Mouse (Mus musculus): ENCODE data around the gene Usp1. TPM values are rescaled to one million over a fixed set of nuclear protein-coding genes. Genes with fewer than 3 reads are reported as not detected.
A peak's percentile ranks its signal among the peaks of the same experiment; 100 is the strongest.
"Not testable (repeated sequence)": the region's sequence is repeated elsewhere in the genome, so short reads cannot be mapped to it uniquely, and the experiment has no call there.

Gene Usp1
- polyA plus RNA-seq, 1 experiment from 2014 or later, result 54.4 TPM

DNA sequence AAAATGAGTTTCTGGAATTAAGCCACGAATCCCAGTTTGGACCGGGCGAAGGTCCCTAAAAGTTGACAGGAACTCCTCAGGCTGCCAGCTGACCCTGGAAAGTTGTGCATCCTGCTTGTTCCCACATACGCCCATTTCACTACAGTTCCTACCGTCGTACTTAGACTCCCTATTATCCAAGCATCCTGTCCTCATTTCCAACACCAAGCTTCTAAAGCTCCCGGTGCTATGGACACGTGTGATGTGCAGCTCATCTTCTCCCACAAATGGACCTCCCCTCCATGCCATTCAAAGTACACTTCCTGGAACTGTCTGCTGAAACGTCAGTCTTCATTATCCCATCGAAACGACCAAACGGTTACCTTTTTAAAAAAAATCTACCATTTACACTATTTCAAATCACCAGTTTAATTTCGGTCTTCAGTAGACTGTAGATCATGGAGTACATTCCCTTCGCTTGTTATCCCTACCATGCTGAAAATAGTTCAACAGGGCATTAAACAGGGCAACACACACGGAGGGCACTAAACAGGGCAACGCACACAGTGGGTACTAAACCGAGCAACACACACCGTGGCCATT, 1.5 kb upstream of the Usp1 start:
- 9% methylated on average over 18 of the region's 18 CpGs for WGBS
- H3K9me3 ChIP-seq (ENCODE audit: control insufficient read depth, low read length), result no peaks in the 10 kb centered on the region
- peak overlapping the region; percentile 97 to 98 for H3K27ac ChIP-seq (replicated peaks in 1 of 2; ENCODE audit: control insufficient read depth in 1 of 2, insufficient read depth in 1 of 2, low read depth in 2 of 2, low read length in 2 of 2)
- H3K27me3 ChIP-seq (ENCODE audit: control insufficient read depth, insufficient read depth, low read length), result no peaks in the 10 kb centered on the region
- H3K4me1 ChIP-seq (ENCODE audit: control insufficient read depth in 2 of 2, insufficient read depth in 2 of 2, low read length in 2 of 2), result peaks cover 5 to 14% of the 10 kb centered on the region in 2 experiments
- no peak for ATAC-seq (ENCODE audit: insufficient number of reproducible peaks, insufficient read depth, low FRiP score, low read depth)
- peak overlapping the region; percentile 87 for H3K9ac ChIP-seq (ENCODE audit: low read length)
- H3K4me3 ChIP-seq (ENCODE audit: control insufficient read depth in 1 of 2, insufficient read depth in 1 of 2, low read depth in 1 of 2, low read length in 2 of 2), result peak overlapping the region; percentile 76 to 92
- H3K36me3 ChIP-seq (ENCODE audit: control insufficient read depth, insufficient read depth, low read length), result no peaks in the 10 kb centered on the region
- peak overlapping the region; percentile 83 for H3K4me2 ChIP-seq (ENCODE audit: low read length)

GRCm38 (mm10) chr4:98922643-98923567, 705 bp upstream of the Usp1 start:
- H3K4me1 ChIP-seq (ENCODE audit: control insufficient read depth in 2 of 2, insufficient read depth in 2 of 2, low read length in 2 of 2), result peaks cover 5 to 14% of the 10 kb centered on the region in 2 experiments
- peak overlapping the region; percentile 76 to 92 for H3K4me3 ChIP-seq (ENCODE audit: control insufficient read depth in 1 of 2, insufficient read depth in 1 of 2, low read depth in 1 of 2, low read length in 2 of 2)
- no peaks in the 10 kb centered on the region for H3K9me3 ChIP-seq (ENCODE audit: control insufficient read depth, low read length)
- H3K4me2 ChIP-seq (ENCODE audit: low read length), result peak overlapping the region; percentile 83
- no peaks in the 10 kb centered on the region for H3K27me3 ChIP-seq (ENCODE audit: control insufficient read depth, insufficient read depth, low read length)
- H3K27ac ChIP-seq (replicated peaks in 1 of 2; ENCODE audit: control insufficient read depth in 1 of 2, insufficient read depth in 1 of 2, low read depth in 2 of 2, low read length in 2 of 2), result peak overlapping the region; percentile 98 to 100
- under 1% methylated on average over 53 of the region's 53 CpGs for WGBS
- H3K9ac ChIP-seq (ENCODE audit: low read length), result peak overlapping the region; percentile 94
- no peaks in the 10 kb centered on the region; the same call in 1 of the 2 replicates for H3K36me3 ChIP-seq (ENCODE audit: control insufficient read depth, insufficient read depth, low read length)
- peak; percentile 96 for ATAC-seq (ENCODE audit: insufficient number of reproducible peaks, insufficient read depth, low FRiP score, low read depth)

DNA sequence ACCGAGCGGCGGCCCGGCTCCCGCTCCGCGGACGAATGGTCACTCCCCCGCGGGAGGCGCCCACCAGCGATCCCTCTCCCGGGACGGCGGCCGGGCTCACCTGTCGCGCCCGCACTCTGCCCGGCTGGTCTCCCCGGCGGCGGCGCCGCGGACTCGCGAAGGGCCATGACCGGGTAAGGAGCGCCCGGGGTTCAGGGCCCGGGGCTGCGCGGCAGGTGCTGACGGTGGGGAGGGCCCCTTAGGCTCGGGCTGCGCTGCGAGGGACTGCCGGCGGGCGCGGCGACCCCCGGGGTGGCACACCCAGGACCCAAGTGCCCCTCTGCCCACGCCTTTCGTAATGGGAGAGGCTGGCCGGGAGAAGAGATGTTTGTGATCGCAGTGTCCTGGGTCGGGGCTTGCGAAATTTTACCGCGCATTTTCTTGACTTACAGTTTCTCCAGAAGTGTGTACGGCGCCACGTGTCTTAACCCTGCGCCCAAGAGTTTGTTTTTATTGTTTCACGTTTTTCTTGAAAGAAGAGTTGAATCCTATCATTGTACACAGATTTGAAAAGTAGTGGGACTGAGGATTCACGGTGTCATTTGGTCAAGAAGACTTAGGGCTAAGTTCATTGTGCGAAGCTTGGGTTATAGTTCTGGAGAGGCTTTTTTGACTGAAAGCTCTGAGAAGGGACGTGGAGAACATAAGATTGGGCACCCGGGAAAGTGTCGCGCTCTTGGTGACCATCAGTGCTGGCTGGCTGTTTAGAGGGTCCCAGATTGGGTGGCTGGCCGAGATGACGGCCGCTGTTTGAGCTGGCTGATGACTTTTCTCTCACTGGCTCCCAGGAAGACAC, 678 bp downstream of the Usp1 start:
- Histone ChIP-seq H3K27ac (replicated peaks in 1 of 2; ENCODE audit: control insufficient read depth in 1 of 2, insufficient read depth in 1 of 2, low read depth in 2 of 2, low read length in 2 of 2) (peak overlapping the region; percentile 98 to 100), H3K9me3 (ENCODE audit: control insufficient read depth, low read length) (no peaks in the 10 kb centered on the region), H3K36me3 (ENCODE audit: control insufficient read depth, insufficient read depth, low read length) (peaks cover 9% of the 10 kb centered on the region), H3K27me3 (ENCODE audit: control insufficient read depth, insufficient read depth, low read length) (no peaks in the 10 kb centered on the region), H3K4me1 (ENCODE audit: control insufficient read depth in 2 of 2, insufficient read depth in 2 of 2, low read length in 2 of 2) (peaks cover 5 to 14% of the 10 kb centered on the region in 2 experiments), H3K9ac (ENCODE audit: low read length) (peak overlapping the region; percentile 94), H3K4me3 (ENCODE audit: control insufficient read depth in 1 of 2, insufficient read depth in 1 of 2, low read depth in 1 of 2, low read length in 2 of 2) (peak overlapping the region; percentile 76 to 92), H3K4me2 (ENCODE audit: low read length) (peak overlapping the region; percentile 83)
- WGBS, result under 1% methylated on average over 55 of the region's 66 CpGs
- ATAC-seq (ENCODE audit: insufficient number of reproducible peaks, insufficient read depth, low FRiP score, low read depth), result peak; percentile 6; the same call in 1 of the 2 replicates

DNA sequence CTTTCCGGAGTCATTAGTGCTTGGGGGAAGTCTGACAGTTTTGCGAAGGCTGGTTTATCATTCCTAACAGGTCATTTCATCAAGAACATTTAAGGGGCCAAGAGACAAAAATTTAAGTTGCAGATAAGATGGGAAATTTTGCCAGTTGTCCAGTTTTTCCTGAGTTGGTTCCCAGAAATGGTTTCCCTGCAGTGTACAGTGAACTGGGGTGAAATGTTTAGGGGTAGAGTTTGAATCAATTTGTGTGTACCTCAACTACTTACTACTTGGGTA, 1.2 kb downstream of the Usp1 start:
- peaks cover 10% of the 10 kb centered on the region for H3K36me3 ChIP-seq (ENCODE audit: control insufficient read depth, insufficient read depth, low read length)
- H3K4me2 ChIP-seq (ENCODE audit: low read length), result peak overlapping the region; percentile 83
- H3K4me1 ChIP-seq (ENCODE audit: control insufficient read depth in 2 of 2, insufficient read depth in 2 of 2, low read length in 2 of 2), result peaks cover 5 to 14% of the 10 kb centered on the region in 2 experiments
- H3K27ac ChIP-seq (replicated peaks in 1 of 2; ENCODE audit: control insufficient read depth in 1 of 2, insufficient read depth in 1 of 2, low read depth in 2 of 2, low read length in 2 of 2), result peak overlapping the region in 1 of 2 experiments; percentile 100; a peak in 1 of 4 replicates
- no peaks in the 10 kb centered on the region for H3K27me3 ChIP-seq (ENCODE audit: control insufficient read depth, insufficient read depth, low read length)
- no peaks in the 10 kb centered on the region for H3K9me3 ChIP-seq (ENCODE audit: control insufficient read depth, low read length)
- peak overlapping the region; percentile 76 to 92 for H3K4me3 ChIP-seq (ENCODE audit: control insufficient read depth in 1 of 2, insufficient read depth in 1 of 2, low read depth in 1 of 2, low read length in 2 of 2)
- 0% methylated on average over 2 of the region's 2 CpGs for WGBS
- ATAC-seq (ENCODE audit: insufficient number of reproducible peaks, insufficient read depth, low FRiP score, low read depth), result no peak
- peak overlapping the region; percentile 94 for H3K9ac ChIP-seq (ENCODE audit: low read length)

DNA sequence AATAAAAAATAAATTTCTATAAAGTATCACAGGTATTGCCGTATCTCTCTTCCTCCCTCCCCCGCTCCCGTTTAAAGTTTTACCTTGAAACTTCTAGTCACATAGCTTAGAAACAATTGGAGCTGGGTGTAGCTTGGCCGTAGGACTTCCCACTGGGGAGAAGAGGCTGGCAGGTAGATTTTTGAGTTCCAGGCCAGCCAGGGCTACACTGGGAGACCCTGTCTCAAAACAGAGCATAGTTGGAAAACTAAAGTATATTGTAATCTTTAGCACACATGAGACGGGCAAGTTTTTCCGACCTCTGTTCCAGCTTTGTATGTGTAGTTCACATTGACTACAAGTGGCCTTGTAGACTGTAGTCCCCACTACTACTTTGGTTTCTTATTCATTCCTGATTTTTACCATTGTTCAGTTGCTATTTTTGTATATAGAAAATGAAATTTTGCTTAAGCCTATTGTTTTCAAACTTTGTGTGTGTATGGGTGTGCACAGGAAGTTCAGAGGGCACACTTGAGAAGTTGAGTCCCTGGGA, 1.7 kb downstream of the Usp1 start:
- H3K9me3 ChIP-seq (ENCODE audit: control insufficient read depth, low read length), result no peaks in the 10 kb centered on the region
- H3K27me3 ChIP-seq (ENCODE audit: control insufficient read depth, insufficient read depth, low read length), result no peaks in the 10 kb centered on the region
- H3K4me2 ChIP-seq (ENCODE audit: low read length), result peak overlapping the region; percentile 83
- peaks cover 5 to 14% of the 10 kb centered on the region in 2 experiments for H3K4me1 ChIP-seq (ENCODE audit: control insufficient read depth in 2 of 2, insufficient read depth in 2 of 2, low read length in 2 of 2)
- H3K36me3 ChIP-seq (ENCODE audit: control insufficient read depth, insufficient read depth, low read length), result peaks cover 15% of the 10 kb centered on the region
- H3K27ac ChIP-seq (replicated peaks in 1 of 2; ENCODE audit: control insufficient read depth in 1 of 2, insufficient read depth in 1 of 2, low read depth in 2 of 2, low read length in 2 of 2), result no peak overlapping the region
- H3K9ac ChIP-seq (ENCODE audit: low read length), result peak overlapping the region; percentile 94
- ATAC-seq (ENCODE audit: insufficient number of reproducible peaks, insufficient read depth, low FRiP score, low read depth), result no peak
- 20% methylated on average over 6 of the region's 6 CpGs for WGBS
- H3K4me3 ChIP-seq (ENCODE audit: control insufficient read depth in 1 of 2, insufficient read depth in 1 of 2, low read depth in 1 of 2, low read length in 2 of 2), result peak overlapping the region; percentile 34 to 92

DNA sequence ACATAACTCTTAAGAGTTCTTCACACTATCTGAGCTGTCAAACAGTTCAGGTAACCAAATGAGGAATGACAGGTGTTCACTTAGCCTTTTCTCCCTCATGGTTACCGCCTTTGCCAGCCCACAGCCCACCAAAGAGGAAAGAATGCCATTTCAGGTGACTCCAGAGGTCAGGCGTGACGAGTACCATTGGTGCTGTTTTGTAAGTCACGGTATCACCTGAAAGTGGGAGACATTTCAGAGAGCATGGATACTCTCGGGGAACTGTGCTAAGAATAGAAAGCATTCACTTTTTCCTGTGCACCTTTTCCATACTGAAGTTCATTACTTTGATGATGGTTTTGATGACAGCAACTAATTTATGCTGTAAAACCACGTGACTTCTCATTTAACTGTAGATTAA, 12.4 kb downstream of the Usp1 start:
- no peak overlapping the region for H3K4me3 ChIP-seq (ENCODE audit: control insufficient read depth in 1 of 2, insufficient read depth in 1 of 2, low read depth in 1 of 2, low read length in 2 of 2)
- no peak overlapping the region for H3K4me2 ChIP-seq (ENCODE audit: low read length)
- no peak overlapping the region for H3K9ac ChIP-seq (ENCODE audit: low read length)
- no peaks in the 10 kb centered on the region for H3K27me3 ChIP-seq (ENCODE audit: control insufficient read depth, insufficient read depth, low read length)
- peaks cover 80% of the 10 kb centered on the region for H3K36me3 ChIP-seq (ENCODE audit: control insufficient read depth, insufficient read depth, low read length)
- 62% methylated on average over 6 of the region's 6 CpGs for WGBS
- no peaks in the 10 kb centered on the region for H3K4me1 ChIP-seq (ENCODE audit: control insufficient read depth in 2 of 2, insufficient read depth in 2 of 2, low read length in 2 of 2)
- ATAC-seq (ENCODE audit: insufficient number of reproducible peaks, insufficient read depth, low FRiP score, low read depth), result no peak
- no peak overlapping the region for H3K27ac ChIP-seq (replicated peaks in 1 of 2; ENCODE audit: control insufficient read depth in 1 of 2, insufficient read depth in 1 of 2, low read depth in 2 of 2, low read length in 2 of 2)
- H3K9me3 ChIP-seq (ENCODE audit: control insufficient read depth, low read length), result no peaks in the 10 kb centered on the region

DNA sequence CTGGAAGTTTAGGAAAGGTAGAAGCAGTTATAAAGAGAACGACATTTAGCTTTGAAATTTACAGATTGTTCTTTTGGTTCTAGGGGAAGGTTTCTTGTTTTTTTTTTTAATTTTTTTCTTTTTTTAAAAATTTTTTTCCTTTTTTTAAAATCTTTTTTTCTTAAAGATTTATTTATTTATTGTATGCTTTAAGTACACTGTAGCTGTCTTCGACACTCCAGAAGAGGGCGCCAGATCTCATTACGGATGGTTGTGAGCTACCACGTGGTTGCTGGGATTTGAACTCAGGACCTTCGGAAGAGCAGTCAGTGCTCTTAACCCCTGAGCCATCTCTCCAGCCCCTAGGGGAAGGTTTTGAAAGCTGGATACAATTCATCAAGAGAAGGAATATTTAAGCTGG, 14.6 kb downstream of the Usp1 start:
- not testable (repeated sequence) for H3K9me3 ChIP-seq (ENCODE audit: control insufficient read depth, low read length); H3K4me1 ChIP-seq (ENCODE audit: control insufficient read depth in 2 of 2, insufficient read depth in 2 of 2, low read length in 2 of 2); H3K4me3 ChIP-seq (ENCODE audit: control insufficient read depth in 1 of 2, insufficient read depth in 1 of 2, low read depth in 1 of 2, low read length in 2 of 2); H3K4me2 ChIP-seq (ENCODE audit: low read length); H3K27ac ChIP-seq (replicated peaks in 1 of 2; ENCODE audit: control insufficient read depth in 1 of 2, insufficient read depth in 1 of 2, low read depth in 2 of 2, low read length in 2 of 2); H3K9ac ChIP-seq (ENCODE audit: low read length); ATAC-seq (ENCODE audit: insufficient number of reproducible peaks, insufficient read depth, low FRiP score, low read depth); H3K27me3 ChIP-seq (ENCODE audit: control insufficient read depth, insufficient read depth, low read length)
- peaks cover 75% of the 10 kb centered on the region for H3K36me3 ChIP-seq (ENCODE audit: control insufficient read depth, insufficient read depth, low read length)
- 87% methylated on average over 6 of the region's 6 CpGs for WGBS
